Comparison of ENCODE assay signal across 9 mouse cellular contexts in the genomic region with DNA sequence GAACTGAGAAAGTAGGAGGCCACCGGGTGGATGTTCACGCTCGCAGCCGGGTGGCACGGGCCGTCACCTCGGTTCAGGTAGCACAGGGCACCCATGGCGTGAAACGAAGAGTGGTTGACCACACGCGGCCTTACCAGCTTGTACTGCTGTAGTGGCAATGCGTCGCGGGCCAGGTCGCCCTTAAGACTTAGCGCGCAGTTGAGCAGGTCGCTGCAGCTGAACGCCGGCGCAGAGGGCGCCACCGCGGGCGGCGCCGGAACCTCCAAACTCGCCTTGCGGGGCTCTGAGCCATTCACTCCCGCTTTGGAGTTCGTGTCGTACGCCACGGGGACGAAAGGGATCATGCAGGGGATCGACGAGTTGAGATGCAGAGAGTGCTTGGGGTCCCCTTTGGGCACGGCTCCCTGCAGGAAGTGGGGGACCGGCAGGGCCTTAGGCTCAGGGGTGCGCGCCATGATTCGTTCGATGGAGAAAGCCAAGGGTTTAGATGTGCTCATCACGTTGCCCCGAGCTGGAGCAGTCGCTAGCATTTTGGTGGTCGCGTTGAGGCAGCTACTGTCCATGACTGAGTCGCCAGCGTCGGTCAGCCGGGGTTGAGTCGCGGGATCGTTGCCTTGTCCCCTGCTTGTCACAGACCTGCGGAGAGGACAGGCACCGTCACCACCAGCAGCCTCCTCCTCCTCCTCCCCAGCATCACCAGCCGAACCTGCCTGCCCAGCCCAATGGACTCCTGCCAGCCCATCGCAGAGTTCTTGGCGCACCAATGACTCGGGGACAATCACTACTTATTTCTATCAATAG. TPM values are rescaled to one million over a fixed set of nuclear protein-coding genes. Genes with fewer than 3 reads are reported as not detected.
DNase-seq lines count a peak whose midpoint lies in the region; ATAC-seq and TF ChIP-seq lines count a peak whose summit lies in the region.
"Had no signal": no experiment of that assay in that cellular context is flagged by ENCODE, and none has a peak within 500 bp of the region (broad histone marks: within the 10 kb centered on the region; RNA-seq: fewer than 3 reads in every experiment).

No protein-coding gene starts in this region.

- H3K36me3 ChIP-seq in embryonic facial prominence, embryonic 12.5 days: no peaks in the 10 kb centered on the region
- no peaks in the 10 kb centered on the region for H3K36me3 ChIP-seq in intestine, postnatal 0 days (ENCODE audit: control insufficient read depth, insufficient read depth)
- no peaks in the 10 kb centered on the region for H3K36me3 ChIP-seq in neural tube, embryonic 14.5 days (ENCODE audit: control insufficient read depth, insufficient read depth, low read length)

- no peaks in the 10 kb centered on the region; the same call in 1 of the 2 replicates for H3K9me3 ChIP-seq in embryonic facial prominence, embryonic 12.5 days
- no peaks in the 10 kb centered on the region for H3K9me3 ChIP-seq in intestine, postnatal 0 days (ENCODE audit: control insufficient read depth)
- H3K9me3 ChIP-seq in neural tube, embryonic 14.5 days (ENCODE audit: control insufficient read depth, low read length): no peaks in the 10 kb centered on the region

- 0 out of 2 replicates have a peak, but pooled peaks cover 12% of the 10 kb centered on the region for H3K4me1 ChIP-seq in embryonic facial prominence, embryonic 12.5 days
- no peaks in the 10 kb centered on the region for H3K4me1 ChIP-seq in intestine, postnatal 0 days (replicated peaks; ENCODE audit: control insufficient read depth, insufficient read depth, low read length)
- peaks cover 2% of the 10 kb centered on the region; the same call in 1 of the 2 replicates for H3K4me1 ChIP-seq in neural tube, embryonic 14.5 days (ENCODE audit: control insufficient read depth, insufficient read depth, low read length)

- under 1% methylated on average over 61 of the region's 61 CpGs for WGBS in embryonic facial prominence, embryonic 12.5 days
- WGBS in intestine, postnatal 0 days: under 1% methylated on average over 61 of the region's 61 CpGs
- under 1% methylated on average over 61 of the region's 61 CpGs for WGBS in neural tube, embryonic 14.5 days

- intact Hi-C loops in left cerebral cortex, postnatal 10 days (cut with DNase I): no loop called here

- peak overlapping the region; percentile 44 for H3K4me3 ChIP-seq in embryonic facial prominence, embryonic 12.5 days
- H3K4me3 ChIP-seq in intestine, postnatal 0 days (ENCODE audit: low read depth, low read length): 0 out of 2 replicates have a peak overlapping the region, but pooled peaks have one; percentile 5
- H3K4me3 ChIP-seq in neural tube, embryonic 14.5 days (ENCODE audit: low read depth, low read length): no peak overlapping the region

- TF ChIP-seq CTCF in intestine, postnatal 0 days (IDR thresholded peaks at IDR 0.05; ENCODE audit: low read depth): no peak

- no peak for ATAC-seq in embryonic facial prominence, embryonic 12.5 days (ENCODE audit: insufficient number of reproducible peaks, insufficient read depth, low FRiP score, low TSS enrichment)
- ATAC-seq in intestine, postnatal 0 days: no peak
- ATAC-seq in neural tube, embryonic 14.5 days (ENCODE audit: low read depth): peak; percentile 10; the same call in 1 of the 2 replicates

- H3K9ac ChIP-seq in embryonic facial prominence, embryonic 12.5 days: no peak overlapping the region
- no peak overlapping the region for H3K9ac ChIP-seq in intestine, postnatal 0 days (ENCODE audit: low read depth, low read length)
- no peak overlapping the region for H3K9ac ChIP-seq in neural tube, embryonic 14.5 days (replicated peaks; ENCODE audit: low read depth, low read length)

- peak; percentile 3 for DNase-seq in kidney, postnatal 14 days
- DNase-seq in kidney, adult 8-10 months: no peak
- DNase-seq in spleen, postnatal 10 days (ENCODE audit: low spot score in 2 of 2): no peak
- DNase-seq in thymus, postnatal 0 days (ENCODE audit: low spot score): no peak
- no peak for DNase-seq in left cerebral cortex, postnatal 10 days (ENCODE audit: extremely low spot score in 1 of 2, low spot score in 2 of 2)

- H3K27ac ChIP-seq in embryonic facial prominence, embryonic 12.5 days: no peak overlapping the region
- no peak overlapping the region for H3K27ac ChIP-seq in intestine, postnatal 0 days (ENCODE audit: low read depth, low read length)
- H3K27ac ChIP-seq in neural tube, embryonic 14.5 days (ENCODE audit: low read depth, low read length): no peak overlapping the region

- peak overlapping the region; percentile 71 for H3K4me2 ChIP-seq in embryonic facial prominence, embryonic 12.5 days (replicated peaks)
- peak overlapping the region; percentile 37 for H3K4me2 ChIP-seq in intestine, postnatal 0 days (replicated peaks; ENCODE audit: low read depth)
- H3K4me2 ChIP-seq in neural tube, embryonic 14.5 days (ENCODE audit: low read depth, low read length): no peak overlapping the region

- peaks cover 75% of the 10 kb centered on the region for H3K27me3 ChIP-seq in embryonic facial prominence, embryonic 12.5 days
- H3K27me3 ChIP-seq in intestine, postnatal 0 days (replicated peaks; ENCODE audit: control insufficient read depth, insufficient read depth, low read length): peaks cover 92% of the 10 kb centered on the region
- peaks cover 60% of the 10 kb centered on the region for H3K27me3 ChIP-seq in neural tube, embryonic 14.5 days (ENCODE audit: control insufficient read depth, insufficient read depth, low read length)

RNA-seq across cellular contexts. Expression of a gene that starts 0.5 kb away (rescaled TPM):
- polyA plus RNA-seq in embryonic facial prominence, embryonic 12.5 days (2016; fragmentation: Nextera tagmentation; extraction: Ambion mirVana): 6.8 and 7.0 TPM in 2 replicates
- not detected in 2 replicates for polyA plus RNA-seq in intestine, postnatal 0 days (2015; fragmentation: Nextera tagmentation; extraction: Ambion mirVana)
- polyA plus RNA-seq in neural tube, embryonic 14.5 days (2014; fragmentation: Nextera tagmentation; extraction: Ambion mirVana): not detected in 2 replicates
- 0.18 and 0.28 TPM in 2 replicates for polyA plus RNA-seq in thymus, postnatal 0 days (2015; fragmentation: Nextera tagmentation; extraction: Ambion mirVana)
- under 1 TPM; 0.18 to 0.49 TPM for total RNA-seq in left cerebral cortex, postnatal 10 days (2021)
- total RNA-seq: common myeloid progenitor, adult 5-6 weeks had no signal
